Mouse (Mus musculus) heart, embryonic 11.5 days (tissue): ENCODE measurements at regions not wholly inside any gene's neighbourhood (a gene's known extent, or its start where the extent isn't known, plus 50 kb on each side); places are given as distances from the start of the nearest gene placed in this dataset.

Experiments
- ATAC-seq: fragments of 200-750 bp; cut with Nextera tagmentation; replicated peaks from 2 replicates; pipeline ENCODE4 v1.8.0; 2017; ENCODE audit warnings: moderate library complexity; ENCODE audit not compliant: insufficient number of reproducible peaks, low FRiP score, low TSS enrichment
- H3K27ac ChIP-seq: fragments of 300-500 bp; sonication (generic); 2 replicates; pipeline ENCODE4 v1.5.1; 2014; ENCODE audit warnings: mild to moderate bottlenecking, low read depth, low read length
- H3K27me3 ChIP-seq: fragments of 300-500 bp; sonication (generic); 2 replicates; pipeline ENCODE4 v1.6.1; 2014; ENCODE audit warnings: mild to moderate bottlenecking, low read length, mixed read lengths; ENCODE audit not compliant: control insufficient read depth, insufficient read depth
- H3K36me3 ChIP-seq: fragments of 300-500 bp; sonication (generic); 2 replicates; pipeline ENCODE4 v1.6.1; 2014; ENCODE audit warnings: mild to moderate bottlenecking, low read length, moderate library complexity, mixed read lengths; ENCODE audit not compliant: control insufficient read depth, insufficient read depth
- H3K4me1 ChIP-seq: fragments of 300-500 bp; sonication (generic); 2 replicates; pipeline ENCODE4 v1.6.1; 2014; ENCODE audit warnings: low read length; ENCODE audit not compliant: control insufficient read depth, insufficient read depth
- H3K4me2 ChIP-seq: fragments of 300-500 bp; sonication (generic); 2 replicates; pipeline ENCODE4 v1.6.1; 2014; ENCODE audit warnings: mild to moderate bottlenecking, moderate library complexity
- H3K4me3 ChIP-seq: fragments of 300-500 bp; sonication (generic); 2 replicates; pipeline ENCODE4 v1.5.1; 2014; ENCODE audit warnings: low read depth, low read length
- H3K9ac ChIP-seq: fragments of 300-500 bp; sonication (generic); 2 replicates; pipeline ENCODE4 v1.6.1; 2014; ENCODE audit warnings: mild to moderate bottlenecking, low read depth, low read length, moderate library complexity
- H3K9me3 ChIP-seq: fragments of 300-500 bp; sonication (generic); replicated peaks from 2 replicates; pipeline ENCODE4 v1.6.1; 2016; ENCODE audit warnings: low read length; ENCODE audit not compliant: control insufficient read depth
- whole genome bisulfite sequencing: fragments of 180-500 bp; shearing (Covaris S2); extraction: QIAGEN DNeasy Blood & Tissue Kit; methylation state at CpG from one replicate; pipeline ENCODE4 v1.1.7; 2014; ENCODE audit not compliant: insufficient replicate concordance; 5-methylcytosine and 5-hydroxymethylcytosine counted together

DNA sequence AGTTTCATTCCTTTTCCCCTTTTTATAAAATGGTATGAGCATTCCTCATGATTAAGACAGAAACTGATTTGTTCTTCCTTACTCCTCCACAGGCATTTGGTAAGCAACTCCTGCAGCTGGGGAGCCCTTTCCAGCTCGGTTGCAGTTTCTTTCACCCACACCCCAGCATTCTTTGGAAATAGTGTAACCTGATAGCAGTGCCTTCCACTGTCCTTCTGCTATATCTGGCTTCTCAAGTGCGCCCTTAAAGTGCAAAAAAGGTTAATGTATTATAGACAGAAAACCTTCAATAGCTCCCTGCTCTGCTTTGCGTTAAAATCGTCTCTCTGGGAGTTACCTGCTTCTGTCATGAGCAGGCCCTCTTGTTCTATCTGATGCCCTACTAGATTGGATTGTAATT, 278.0 kb downstream of the Epha7 start:
- Histone ChIP-seq H3K9me3 (no peaks in the 10 kb centered on the region), H3K27ac (peak overlapping the region; percentile 76), H3K4me1 (peaks cover 2% of the 10 kb centered on the region; the same call in 1 of the 2 replicates), H3K36me3 (no peaks in the 10 kb centered on the region), H3K4me3 (no peak overlapping the region), H3K4me2 (peak overlapping the region; percentile 45), H3K27me3 (no peaks in the 10 kb centered on the region), H3K9ac (no peak overlapping the region)
- 0 out of 2 replicates have a peak, but pooled peaks have one; percentile 25 for ATAC-seq
- 16% methylated on average over 4 of the region's 4 CpGs for WGBS

GRCm38 (mm10) chr4:29091495-29092211, 278.7 kb downstream of the Epha7 start:
- Histone ChIP-seq H3K9me3 (no peaks in the 10 kb centered on the region), H3K27me3 (no peaks in the 10 kb centered on the region), H3K4me1 (peaks cover 2% of the 10 kb centered on the region; the same call in 1 of the 2 replicates), H3K4me3 (no peak overlapping the region), H3K9ac (no peak overlapping the region), H3K27ac (peak overlapping the region; percentile 76; the same call in 1 of the 2 replicates), H3K4me2 (peak overlapping the region; percentile 45), H3K36me3 (no peaks in the 10 kb centered on the region)
- ATAC-seq = no peak
- 33% methylated on average over 5 of the region's 5 CpGs for WGBS

- Histone ChIP-seq H3K4me3 (no peak overlapping the region), H3K9ac (no peak overlapping the region), H3K4me2 (no peak overlapping the region), H3K36me3 (no peaks in the 10 kb centered on the region), H3K27me3 (no peaks in the 10 kb centered on the region), H3K9me3 (no peaks in the 10 kb centered on the region), H3K4me1 (no peaks in the 10 kb centered on the region), H3K27ac (no peak overlapping the region)
- ATAC-seq = no peak
- 88% methylated on average over 2 of the region's 2 CpGs for WGBS
Observed at GRCm38 (mm10) chr4:29102373-29102772, 289.4 kb downstream of the Epha7 start.

DNA sequence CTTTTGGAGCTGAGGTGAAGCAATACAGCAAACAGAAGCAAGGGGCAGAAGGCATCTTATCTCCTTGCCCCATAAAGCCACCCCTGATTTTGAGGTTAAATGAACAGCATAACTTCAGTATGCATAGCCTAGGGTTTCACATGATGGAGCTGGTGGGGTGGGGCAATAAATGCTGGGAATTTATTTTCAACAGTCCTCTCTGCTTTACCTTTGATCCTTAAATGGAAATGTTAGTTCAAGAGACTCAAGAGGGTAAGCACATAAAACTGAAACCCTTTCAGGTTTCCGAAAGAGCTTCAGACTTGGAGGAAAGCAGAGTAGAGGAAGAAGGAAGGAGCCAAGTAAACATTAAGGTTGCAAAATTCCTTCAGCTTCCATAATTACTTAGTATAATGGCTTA, 290.5 kb downstream of the Epha7 start:
- Histone ChIP-seq H3K4me3 (no peak overlapping the region), H3K36me3 (no peaks in the 10 kb centered on the region), H3K9me3 (no peaks in the 10 kb centered on the region), H3K4me2 (no peak overlapping the region), H3K9ac (no peak overlapping the region), H3K4me1 (no peaks in the 10 kb centered on the region), H3K27ac (no peak overlapping the region), H3K27me3 (no peaks in the 10 kb centered on the region)
- 66% methylated on average over 1 of the region's 1 CpGs for WGBS
- ATAC-seq = no peak

DNA sequence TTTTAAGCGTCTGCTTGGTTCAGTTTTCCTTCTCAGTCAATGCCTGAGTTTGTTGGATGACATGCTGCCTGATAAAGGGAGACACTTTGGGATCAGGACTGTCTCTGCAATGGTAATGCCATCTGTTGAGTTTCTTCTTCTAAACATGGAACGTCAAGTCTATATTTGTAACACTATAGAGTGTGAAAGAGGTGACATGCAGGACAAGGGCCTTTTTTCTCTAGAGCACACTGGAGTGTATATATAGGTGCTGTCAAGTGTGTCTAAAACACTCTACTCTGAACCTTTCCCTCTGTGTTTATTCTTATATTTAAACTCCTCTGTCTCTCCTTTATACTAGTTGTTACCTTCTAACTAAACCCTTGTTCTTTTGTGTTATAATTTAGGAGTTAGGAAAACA, 299.6 kb downstream of the Epha7 start:
- H3K4me1 ChIP-seq = peaks cover 5% of the 10 kb centered on the region; the same call in 1 of the 2 replicates
- H3K9me3 ChIP-seq = no peaks in the 10 kb centered on the region
- no peak overlapping the region for H3K4me3 ChIP-seq
- H3K36me3 ChIP-seq = no peaks in the 10 kb centered on the region
- ATAC-seq = peak; percentile 61; the same call in 1 of the 2 replicates
- peak overlapping the region; percentile 51; the same call in 1 of the 2 replicates for H3K27ac ChIP-seq
- no peaks in the 10 kb centered on the region for H3K27me3 ChIP-seq
- 40% methylated on average over 2 of the region's 2 CpGs for WGBS
- no peak overlapping the region for H3K9ac ChIP-seq
- H3K4me2 ChIP-seq = no peak overlapping the region

GRCm38 (mm10) chr4:29117025-29117424, 304.1 kb downstream of the Epha7 start:
- Histone ChIP-seq H3K36me3 (no peaks in the 10 kb centered on the region), H3K9ac (no peak overlapping the region), H3K4me1 (peaks cover 12% of the 10 kb centered on the region), H3K27me3 (no peaks in the 10 kb centered on the region), H3K4me3 (no peak overlapping the region), H3K9me3 (no peaks in the 10 kb centered on the region), H3K4me2 (no peak overlapping the region), H3K27ac (no peak overlapping the region)
- no peak for ATAC-seq
- 86% methylated on average over 4 of the region's 4 CpGs for WGBS

DNA sequence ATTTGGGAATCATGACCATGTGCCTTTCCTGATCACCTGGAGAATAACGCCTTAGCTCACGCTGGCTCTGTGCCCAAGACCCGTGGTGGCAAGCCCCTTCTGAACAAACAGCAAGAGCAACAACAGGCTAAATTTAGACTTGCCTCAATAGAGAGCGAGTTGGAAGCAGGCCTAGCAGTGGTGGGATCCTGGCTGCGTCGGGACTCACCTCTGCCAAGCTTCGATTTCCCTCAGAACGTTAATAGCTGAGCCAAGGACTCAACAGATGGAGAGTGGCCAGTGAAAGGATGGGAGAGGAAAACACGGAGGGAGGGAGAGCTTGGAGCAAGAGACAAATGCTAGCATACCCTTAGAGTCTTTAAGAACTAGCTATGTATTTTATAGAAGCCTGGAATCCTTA, 305.0 kb downstream of the Epha7 start:
- WGBS = 28% methylated on average over 9 of the region's 9 CpGs
- H3K4me3 ChIP-seq = no peak overlapping the region
- no peaks in the 10 kb centered on the region for H3K27me3 ChIP-seq
- peak overlapping the region; percentile 47 for H3K27ac ChIP-seq
- 0 out of 2 replicates have a peak overlapping the region, but pooled peaks have one; percentile 24 for H3K9ac ChIP-seq
- H3K4me2 ChIP-seq = no peak overlapping the region
- H3K4me1 ChIP-seq = peaks cover 12% of the 10 kb centered on the region
- no peaks in the 10 kb centered on the region for H3K9me3 ChIP-seq
- H3K36me3 ChIP-seq = no peaks in the 10 kb centered on the region
- no peak for ATAC-seq

DNA sequence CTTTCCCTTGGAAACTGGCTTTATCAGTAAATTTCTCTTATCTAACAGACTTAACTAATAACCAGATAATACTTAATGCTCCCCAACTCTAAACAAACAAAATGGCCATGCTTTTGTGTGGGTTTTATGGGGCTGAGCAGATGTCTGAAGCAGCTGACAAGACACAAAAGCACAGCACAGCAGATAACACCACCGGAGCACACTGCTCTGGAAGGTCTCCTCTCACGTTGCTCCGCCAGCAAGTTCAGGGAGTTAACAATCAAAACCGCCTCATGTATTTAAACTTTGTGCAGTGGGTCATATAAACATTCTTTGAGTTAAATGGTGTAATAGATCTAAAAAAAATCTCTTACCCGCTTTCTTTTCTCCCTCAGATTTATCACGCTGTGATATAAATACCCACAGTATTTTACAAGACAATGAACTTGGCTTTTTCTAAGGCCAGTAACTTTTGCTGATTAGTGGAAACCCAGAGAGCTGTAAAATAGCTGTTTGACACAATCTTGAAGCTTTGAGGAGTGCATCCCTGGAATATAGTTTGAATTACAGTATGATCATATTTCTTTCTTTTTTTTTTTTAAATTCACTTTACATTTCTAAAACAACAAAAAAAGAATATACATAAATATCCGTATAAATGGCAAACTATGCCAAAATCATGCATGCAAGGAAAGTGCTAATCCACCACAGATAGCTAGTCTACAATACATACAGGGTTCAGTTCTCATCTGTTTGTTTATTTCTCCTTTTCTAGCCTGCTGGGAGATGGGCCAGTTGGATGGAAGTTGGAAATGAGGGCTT, 305.9 kb downstream of the Epha7 start:
- no peak overlapping the region for H3K27ac ChIP-seq
- H3K9ac ChIP-seq = no peak overlapping the region
- no peak overlapping the region for H3K4me3 ChIP-seq
- no peak for ATAC-seq
- H3K4me2 ChIP-seq = no peak overlapping the region
- H3K4me1 ChIP-seq = peaks cover 9% of the 10 kb centered on the region; the same call in 1 of the 2 replicates
- H3K27me3 ChIP-seq = no peaks in the 10 kb centered on the region
- no peaks in the 10 kb centered on the region for H3K9me3 ChIP-seq
- no peaks in the 10 kb centered on the region for H3K36me3 ChIP-seq
- WGBS = 20% methylated on average over 7 of the region's 7 CpGs
